Mouse (Mus musculus): ENCODE data around the gene Ufc1. TPM values are rescaled to one million over a fixed set of nuclear protein-coding genes. Genes with fewer than 3 reads are reported as not detected.

Gene Ufc1
- total and polyA plus RNA-seq, 3 experiments = 71.4 to 115 (median 98.4) TPM

GRCm38 (mm10) chr1:171284491-171284890 is 10.3 kb downstream of the Ufc1 start:
- H3K27me3 ChIP-seq (replicated peaks) = no peaks in the 10 kb centered on the region
- dilution Hi-C loops (cut with MboI; ENCODE audit: extremely low pct_ligation_motif_present, extremely low pct_unique_long_range_greater_than_20kb, low sequenced_read_pairs) (no loop called here), in situ Hi-C loops (cut with MboI; ENCODE audit: low pct_ligation_motif_present, low pct_unique_long_range_greater_than_20kb, low sequenced_read_pairs) (no loop called here)
- TF ChIP-seq HCFC1 (IDR thresholded peaks at IDR 0.05; ENCODE audit: low read depth, low read length) = no peak
- TF ChIP-seq ELF1 (IDR thresholded peaks at IDR 0.05; ENCODE audit: low read depth, low read length) = no peak
- no peak for TF ChIP-seq JUND (conservative IDR thresholded peaks at IDR 0.05; ENCODE audit: low read depth, low read length)
- TF ChIP-seq NELFE (IDR thresholded peaks at IDR 0.05; ENCODE audit: low read depth, low read length) = no peak
- no peak for TF ChIP-seq BHLHE40 (IDR thresholded peaks at IDR 0.05; ENCODE audit: low read depth, low read length)
- TF ChIP-seq MAFK (IDR thresholded peaks at IDR 0.05; ENCODE audit: insufficient replicate concordance, low read length) = no peak
- no peak for TF ChIP-seq IRF4 (IDR thresholded peaks at IDR 0.05; ENCODE audit: low read depth, low read length)
- no peak for TF ChIP-seq MAZ (IDR thresholded peaks at IDR 0.05; ENCODE audit: low read depth, low read length)
- no peak for TF ChIP-seq MEF2A (IDR thresholded peaks at IDR 0.05; ENCODE audit: borderline replicate concordance, low read depth, low read length)
- no peak for TF ChIP-seq MYC (IDR thresholded peaks at IDR 0.05; ENCODE audit: low read depth, low read length)
- no peak for TF ChIP-seq USF1 (IDR thresholded peaks at IDR 0.05; ENCODE audit: low read depth, low read length)
- no peak for TF ChIP-seq PAX5 (IDR thresholded peaks at IDR 0.05; ENCODE audit: low read length)
- TF ChIP-seq USF2 (conservative IDR thresholded peaks at IDR 0.05; ENCODE audit: low read depth, low read length) = no peak
- no peak for TF ChIP-seq JUN (IDR thresholded peaks at IDR 0.05; ENCODE audit: insufficient read depth, low read depth, low read length)
- TF ChIP-seq NRF1 (IDR thresholded peaks at IDR 0.05; ENCODE audit: low read depth, low read length) = no peak
- DNase-seq (ENCODE audit: extremely low read depth) = no peak
- no peaks in the 10 kb centered on the region for H3K9me3 ChIP-seq (replicated peaks; ENCODE audit: low read length)
- 0 out of 2 replicates have a peak, but pooled peaks cover 3% of the 10 kb centered on the region for H3K79me2 ChIP-seq (replicated peaks; ENCODE audit: control insufficient read depth, extremely low read depth, insufficient read depth, poor library complexity, severe bottlenecking)
- H3K9ac ChIP-seq (ENCODE audit: insufficient read depth, low read depth) = no peak overlapping the region
- no peak overlapping the region for H3K27ac ChIP-seq (ENCODE audit: insufficient read depth, low read depth)
- peaks cover 5 to 48% of the 10 kb centered on the region in 2 experiments; a peak in 3 of 4 replicates for H3K4me1 ChIP-seq (ENCODE audit: control insufficient read depth in 1 of 2, insufficient read depth in 2 of 2)
- H3K4me3 ChIP-seq (replicated peaks in 1 of 3; ENCODE audit: low read depth in 2 of 3, low read length in 2 of 3, poor library complexity in 1 of 3) = no peak overlapping the region
- peaks cover 31 to 61% of the 10 kb centered on the region in 2 experiments for H3K36me3 ChIP-seq (replicated peaks in 1 of 2; ENCODE audit: control insufficient read depth in 1 of 2, insufficient read depth in 1 of 2, low read length in 1 of 2)
- H3K4me2 ChIP-seq (ENCODE audit: insufficient read depth, low read depth, poor library complexity, severe bottlenecking) = no peak overlapping the region

- no peaks in the 10 kb centered on the region for H3K9me3 ChIP-seq (replicated peaks; ENCODE audit: low read length)
- no peak overlapping the region for H3K9ac ChIP-seq (ENCODE audit: insufficient read depth, low read depth)
- no peak for TF ChIP-seq MAZ (IDR thresholded peaks at IDR 0.05; ENCODE audit: low read depth, low read length)
- TF ChIP-seq KAT2A (IDR thresholded peaks at IDR 0.05; ENCODE audit: insufficient replicate concordance, low read length) = no peak
- no peak for TF ChIP-seq GABPA (IDR thresholded peaks at IDR 0.05; ENCODE audit: insufficient replicate concordance, low read depth, low read length)
- TF ChIP-seq BHLHE40 (IDR thresholded peaks at IDR 0.05; ENCODE audit: low read depth, low read length) = no peak
- no peak for TF ChIP-seq ETS1 (conservative IDR thresholded peaks at IDR 0.05; ENCODE audit: low read depth, low read length)
- TF ChIP-seq SIN3A (IDR thresholded peaks at IDR 0.05; ENCODE audit: low read length) = no peak
- no peak for TF ChIP-seq MAFK (IDR thresholded peaks at IDR 0.05; ENCODE audit: insufficient replicate concordance, low read length)
- no peak for TF ChIP-seq RCOR1 (conservative IDR thresholded peaks at IDR 0.05; ENCODE audit: low read depth, low read length)
- TF ChIP-seq TBP (conservative IDR thresholded peaks at IDR 0.05; ENCODE audit: low read depth, low read length) = no peak
- dilution Hi-C loops (cut with MboI; ENCODE audit: extremely low pct_ligation_motif_present, extremely low pct_unique_long_range_greater_than_20kb, low sequenced_read_pairs) = no loop called here
- no peak overlapping the region for H3K4me3 ChIP-seq (replicated peaks in 1 of 3; ENCODE audit: low read depth in 2 of 3, low read length in 2 of 3, poor library complexity in 1 of 3)
- H3K27me3 ChIP-seq (replicated peaks) = no peaks in the 10 kb centered on the region
- no peak overlapping the region for H3K4me2 ChIP-seq (ENCODE audit: insufficient read depth, low read depth, poor library complexity, severe bottlenecking)
- H3K79me2 ChIP-seq (replicated peaks; ENCODE audit: control insufficient read depth, extremely low read depth, insufficient read depth, poor library complexity, severe bottlenecking) = 0 out of 2 replicates have a peak, but pooled peaks cover 3% of the 10 kb centered on the region
- no peak for DNase-seq (ENCODE audit: extremely low read depth)
- H3K4me1 ChIP-seq (ENCODE audit: control insufficient read depth in 1 of 2, insufficient read depth in 2 of 2) = peaks cover 5 to 43% of the 10 kb centered on the region in 2 experiments; a peak in 3 of 4 replicates
- peaks cover 24 to 61% of the 10 kb centered on the region in 2 experiments for H3K36me3 ChIP-seq (replicated peaks in 1 of 2; ENCODE audit: control insufficient read depth in 1 of 2, insufficient read depth in 1 of 2, low read length in 1 of 2)
- in situ Hi-C loops (cut with MboI; ENCODE audit: low pct_ligation_motif_present, low pct_unique_long_range_greater_than_20kb, low sequenced_read_pairs) = no loop called here
- no peak overlapping the region for H3K27ac ChIP-seq (ENCODE audit: insufficient read depth, low read depth)
Observed at GRCm38 (mm10) chr1:171283188-171284160, 11.3 kb downstream of the Ufc1 start.
